Mouse (Mus musculus) urinary bladder, postnatal 10 days (tissue): ENCODE data around the gene Pdzph1.

Experiments
- DNase-seq: peaks from one replicate; pipeline ENCODE4 v3.0.0; 2022; ENCODE audit warnings: low spot score

Pdzph1 gene

GRCm38 (mm10) chr17:58991275-58991674 lies at the start of gene Pdzph1:
Pdzph1 (minus strand) TSS chr17:58991375.
- no peak for DNase-seq

- DNase-seq: no peak
Observed at GRCm38 (mm10) chr17:59039754-59040153, 48.6 kb upstream of the Pdzph1 start.

DNA sequence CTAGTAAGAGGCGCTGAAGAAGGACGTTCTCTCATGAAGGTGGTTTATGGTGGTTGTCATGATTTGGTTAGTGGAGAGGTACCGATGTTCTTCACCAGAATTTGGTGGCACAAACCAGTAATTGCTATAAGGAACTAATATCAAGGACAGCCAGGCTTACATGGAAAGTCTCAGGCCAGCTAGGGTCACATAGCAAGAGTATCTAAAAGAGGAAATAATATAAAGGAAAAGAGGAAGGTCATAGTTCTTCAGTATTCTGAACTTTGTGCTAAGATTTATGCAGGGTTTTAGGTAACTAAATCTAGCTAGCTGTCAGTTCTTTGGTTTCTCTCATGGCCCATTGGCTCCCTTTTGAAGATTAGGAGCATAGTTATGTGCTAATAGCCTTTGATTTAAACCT lies 42.3 kb upstream of the Pdzph1 start:
- DNase-seq: no peak

DNA sequence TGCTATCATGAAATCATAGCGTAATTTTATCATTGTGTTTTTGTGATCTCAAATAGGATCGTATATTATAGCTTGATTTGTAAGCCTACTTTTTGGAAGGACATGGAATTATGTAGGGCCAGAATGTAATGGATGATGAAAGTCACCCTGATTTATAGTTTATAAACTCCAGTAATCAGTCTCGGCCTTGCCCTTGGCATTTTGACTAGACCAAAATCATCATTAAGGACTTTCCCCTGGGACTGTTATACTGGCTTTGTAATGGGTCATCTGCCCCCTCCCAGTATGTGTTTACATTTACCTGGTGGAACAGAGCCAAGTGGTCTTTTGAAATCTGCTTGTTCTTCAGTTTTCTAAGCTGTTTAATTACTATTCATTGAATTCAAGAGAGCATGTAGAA lies 35.2 kb upstream of the Pdzph1 start:
- DNase-seq: no peak

DNA sequence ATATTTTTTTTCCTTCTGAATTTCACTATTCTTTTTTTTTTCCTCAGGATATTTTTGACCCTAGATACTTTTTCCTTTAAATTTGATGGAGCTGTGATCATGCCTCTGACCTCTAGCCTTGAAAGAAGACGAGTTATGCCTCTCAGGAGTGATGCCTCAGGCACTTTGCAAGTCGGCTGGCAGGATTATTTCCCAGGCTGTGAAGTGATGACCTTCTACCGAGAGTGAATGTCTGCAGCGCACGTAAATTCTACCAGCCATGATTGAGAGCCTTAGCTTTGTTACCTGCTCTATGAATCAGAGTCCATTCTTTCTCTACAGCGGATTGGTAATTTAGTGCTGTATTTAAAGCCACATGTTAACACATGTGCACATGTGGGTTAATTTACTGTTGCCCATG lies 33.3 kb upstream of the Pdzph1 start:
- DNase-seq: no peak

- DNase-seq: no peak
Observed at GRCm38 (mm10) chr17:59023971-59024370, 32.8 kb upstream of the Pdzph1 start.

DNA sequence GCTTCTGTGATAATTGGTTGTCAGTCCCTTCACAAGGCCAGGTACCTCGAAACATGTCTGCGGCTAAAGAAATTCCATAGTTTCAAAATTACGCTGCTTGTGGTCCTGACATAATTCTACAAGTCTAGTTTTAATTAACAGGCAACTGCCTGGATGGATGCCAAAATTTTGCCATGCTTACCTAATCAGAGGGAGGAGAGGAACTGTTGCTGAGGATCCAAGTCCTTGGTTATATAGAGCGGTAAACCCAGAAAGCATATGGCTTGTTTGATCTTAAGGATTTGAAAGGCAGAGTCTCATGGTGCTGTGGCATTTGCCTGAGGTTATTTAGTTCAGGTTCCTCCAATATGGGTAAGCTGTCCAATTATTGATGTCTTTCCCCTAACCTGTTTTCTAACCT lies 27.5 kb upstream of the Pdzph1 start:
- DNase-seq: no peak

DNA sequence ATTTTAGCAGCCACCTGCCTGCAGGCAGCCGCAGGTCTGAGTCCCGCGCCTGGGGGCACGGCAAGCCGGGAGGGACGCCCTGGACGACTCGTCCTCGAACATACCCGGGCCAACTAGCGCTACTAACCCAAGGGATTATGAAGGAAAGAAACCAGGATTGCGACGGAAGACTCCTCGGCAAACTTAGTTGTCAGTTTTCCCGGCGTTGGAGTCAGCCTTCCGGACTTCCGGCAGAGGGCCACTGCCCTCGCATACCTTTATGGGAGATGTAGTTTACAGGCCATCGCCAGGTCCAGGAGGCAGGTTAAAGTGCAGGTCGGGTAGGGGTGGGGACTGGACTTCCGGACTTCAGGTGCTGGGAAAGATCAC lies 21.9 kb upstream of the Pdzph1 start, which contains the start of gene Nudt12:
Gene Nudt12, minus strand, starts transcription at position 282 of the 369 bp plus-strand sequence.
- no peak for DNase-seq

DNA sequence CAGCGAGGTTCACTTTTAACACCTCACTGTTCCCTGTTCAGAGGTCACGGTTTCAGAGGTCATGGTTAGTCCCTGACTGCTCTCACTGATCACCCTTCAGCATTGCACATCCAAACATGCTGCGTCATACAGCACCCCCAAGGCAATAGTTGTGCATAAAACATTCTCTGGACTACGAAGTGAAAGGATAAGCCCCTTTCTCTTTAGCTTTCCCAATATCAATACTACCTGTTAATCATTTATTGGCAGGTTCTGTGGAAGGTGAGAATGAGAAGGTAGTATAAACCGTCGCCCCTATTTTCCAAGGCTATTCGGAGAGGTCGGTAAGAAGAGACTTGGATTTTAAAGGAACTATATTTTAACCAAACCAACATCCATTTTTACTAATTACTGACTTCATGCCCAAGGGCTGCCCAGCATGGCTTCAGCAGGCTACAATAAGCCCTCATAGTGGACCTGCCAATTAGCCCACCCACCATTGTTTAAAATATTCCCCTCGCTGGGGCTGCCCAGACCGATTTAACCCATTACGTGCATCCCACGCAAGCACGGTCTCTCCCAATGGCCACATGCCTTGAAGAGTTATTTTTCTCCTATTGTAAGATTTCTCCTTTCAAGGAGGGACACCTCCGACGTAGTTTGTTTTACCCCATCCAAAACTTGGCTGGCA lies 21.4 kb upstream of the Pdzph1 start:
- DNase-seq: no peak

DNA sequence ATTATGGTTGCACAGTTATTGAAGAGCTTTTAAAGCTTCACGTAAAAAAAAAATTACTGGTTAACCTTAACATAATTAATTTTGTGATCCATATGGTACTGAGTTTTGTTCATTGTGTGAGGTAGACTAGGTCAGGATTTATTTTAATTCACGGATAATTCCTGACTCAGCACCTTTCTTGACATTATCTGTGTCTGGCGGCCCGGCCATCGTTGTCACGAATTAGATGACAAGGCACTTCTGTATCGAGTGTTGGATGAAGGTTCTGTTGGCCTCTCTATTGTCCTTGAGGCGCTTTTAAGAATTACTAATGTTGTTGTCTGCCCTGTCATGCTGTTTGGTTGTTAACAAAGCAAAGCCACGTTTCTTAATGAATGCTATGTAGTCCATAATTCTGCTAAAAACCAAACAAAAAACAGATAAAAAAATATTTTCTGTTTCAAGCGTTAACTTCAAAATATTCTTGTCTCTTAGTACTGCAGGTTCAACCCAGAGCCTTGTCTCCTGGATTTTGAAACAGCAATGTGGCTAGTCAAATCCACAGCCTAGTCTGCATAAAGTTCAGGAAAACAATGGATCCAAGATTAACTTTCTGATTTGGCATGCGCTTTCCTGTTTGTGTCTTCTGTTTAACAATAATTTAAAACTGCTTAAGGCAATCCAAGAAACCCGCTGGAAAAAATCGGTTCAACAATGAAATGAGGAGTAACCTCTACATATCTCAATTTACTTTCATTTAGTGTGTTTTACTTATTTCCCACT lies 20.6 kb upstream of the Pdzph1 start:
- no peak for DNase-seq

- DNase-seq: no peak
Observed at GRCm38 (mm10) chr17:58973237-58973636, 17.9 kb downstream of the Pdzph1 start.

- DNase-seq: no peak
Observed at GRCm38 (mm10) chr17:58959905-58960304, 31.3 kb downstream of the Pdzph1 start.

DNA sequence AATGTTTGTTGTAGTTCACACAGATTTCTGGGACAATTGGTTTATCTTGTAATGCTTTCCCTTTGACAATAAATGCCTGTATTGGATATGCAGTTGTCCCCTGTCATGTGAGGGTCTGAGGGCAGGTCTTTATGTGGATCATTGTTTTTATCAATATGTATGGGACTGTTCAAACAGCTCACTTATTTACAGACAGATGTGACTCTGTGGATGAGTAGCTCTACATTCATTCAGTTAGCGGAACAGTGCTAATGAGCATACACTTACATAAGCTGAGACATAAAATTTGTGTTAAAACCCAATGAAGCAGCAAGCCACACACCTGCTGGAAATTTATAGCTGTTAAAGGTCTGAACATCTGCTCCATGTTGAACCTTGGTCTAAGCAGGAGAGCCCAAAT lies 34.1 kb downstream of the Pdzph1 start:
- DNase-seq: no peak

DNA sequence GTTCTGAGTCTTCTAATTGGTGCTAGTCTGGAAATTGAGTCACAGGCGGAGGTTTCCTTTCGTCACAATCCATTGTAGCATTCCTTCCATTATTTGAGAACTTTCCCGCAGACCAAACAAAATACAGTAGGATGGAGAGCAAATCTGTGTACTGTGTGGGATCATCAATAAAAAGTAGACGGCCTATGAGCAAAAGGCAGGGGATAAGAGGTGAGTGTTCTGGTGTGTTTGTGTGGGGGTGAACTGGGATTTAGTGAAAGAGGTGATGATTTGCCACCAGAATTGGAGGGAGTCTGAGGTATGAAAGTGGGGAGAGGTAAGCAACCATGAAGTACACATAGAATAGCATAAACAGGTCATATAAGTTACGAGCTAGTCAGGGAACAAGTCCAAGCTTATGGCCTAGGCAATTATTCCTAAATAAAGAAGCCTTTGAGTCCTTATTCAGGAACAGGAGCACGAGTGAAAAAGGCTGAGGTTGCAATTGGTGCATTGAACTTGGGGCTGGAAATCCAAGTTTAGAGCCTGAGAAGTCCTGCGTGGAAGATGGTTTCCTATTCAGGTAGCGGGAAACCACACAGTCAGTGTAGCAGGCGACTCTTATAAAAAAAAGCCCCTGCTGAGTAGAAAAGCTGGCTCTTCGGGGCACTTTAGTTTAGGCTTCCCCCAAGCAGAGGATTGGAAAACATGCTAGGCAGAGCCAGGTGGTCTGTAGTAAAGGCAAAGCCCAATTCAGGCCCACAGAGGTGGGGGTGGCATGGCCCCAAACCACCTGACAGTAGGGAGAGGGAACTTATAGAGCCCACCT lies 48.0 kb downstream of the Pdzph1 start:
- DNase-seq: no peak

DNA sequence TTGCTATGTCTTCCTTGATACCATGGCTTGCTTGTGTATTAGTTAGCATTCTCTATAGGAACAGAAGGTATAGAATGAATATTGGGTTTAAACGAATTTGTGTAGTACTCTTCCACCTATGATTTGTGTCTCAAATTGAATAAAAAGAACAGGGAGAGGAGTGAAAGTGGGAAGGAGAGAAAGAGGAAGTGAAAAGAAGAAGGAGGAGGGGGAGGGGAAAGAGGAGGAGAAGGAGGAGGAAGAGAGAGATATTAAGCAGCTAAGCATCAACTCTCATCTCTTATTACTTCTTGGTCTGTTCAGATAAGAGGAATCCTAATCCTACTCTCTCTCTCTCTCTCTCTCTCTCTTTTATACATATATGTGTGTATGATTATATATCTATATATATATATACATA lies 52.6 kb downstream of the Pdzph1 start:
- DNase-seq: no peak

GRCm38 (mm10) chr17:58937533-58937932 lies 53.6 kb downstream of the Pdzph1 start:
- DNase-seq: no peak

DNA sequence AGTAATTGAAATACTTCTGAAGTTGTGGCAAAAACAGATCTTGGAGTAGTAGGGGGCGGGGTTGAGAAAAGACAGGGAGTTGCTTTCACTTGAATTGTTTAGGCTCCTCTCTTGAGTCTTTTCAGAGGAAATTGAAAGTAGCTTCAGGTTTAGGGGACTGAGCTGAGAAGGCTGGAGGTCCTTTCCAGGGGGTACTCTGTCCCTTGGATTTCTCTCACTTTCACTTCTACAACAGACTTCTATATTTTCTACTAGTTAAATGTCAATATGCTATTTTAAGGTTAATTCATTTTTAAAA lies 58.2 kb downstream of the Pdzph1 start:
- no peak for DNase-seq

- no peak for DNase-seq
Observed at GRCm38 (mm10) chr17:58932279-58932982, 58.7 kb downstream of the Pdzph1 start.

DNA sequence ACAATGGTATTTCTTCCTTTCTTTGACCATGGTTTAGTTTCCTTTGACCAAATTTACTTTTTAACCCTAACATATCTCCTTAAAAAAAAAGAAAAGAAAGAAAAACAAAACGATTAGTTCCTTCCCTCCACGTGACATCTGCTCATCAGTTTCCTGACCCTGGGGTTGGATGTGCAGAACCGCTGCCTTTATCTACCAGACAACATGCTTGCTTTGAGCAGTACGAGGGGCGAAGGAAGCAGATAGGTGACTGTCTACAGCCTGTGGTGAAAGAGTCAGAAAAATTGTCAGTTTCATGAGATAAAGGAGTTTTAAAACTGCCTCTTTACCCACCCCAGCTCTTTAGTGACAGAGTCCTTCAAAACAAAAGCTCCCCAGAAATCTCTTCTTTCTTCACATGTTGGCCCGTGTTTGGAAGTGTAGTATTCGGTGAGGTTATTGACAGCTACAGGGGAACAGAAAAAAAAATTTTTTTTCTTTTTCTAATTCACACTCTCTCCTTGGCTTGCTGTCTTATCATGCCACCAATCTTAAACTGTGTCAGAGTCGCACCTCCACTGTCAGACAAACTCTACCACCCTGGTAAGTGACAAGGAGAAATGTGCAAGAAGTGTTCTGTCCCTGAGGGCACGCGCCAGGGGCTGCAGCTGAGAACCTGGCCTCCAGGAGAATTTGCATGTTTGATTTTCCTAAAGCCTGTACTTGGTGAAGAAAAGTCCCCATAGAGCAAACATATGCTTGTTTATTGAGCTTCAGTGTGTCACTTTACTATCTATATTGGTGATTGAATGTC lies 66.2 kb downstream of the Pdzph1 start:
- DNase-seq: no peak

- DNase-seq: no peak
Observed at GRCm38 (mm10) chr17:58923901-58924476, 67.2 kb downstream of the Pdzph1 start.

GRCm38 (mm10) chr17:58923316-58923866 lies 67.8 kb downstream of the Pdzph1 start:
- no peak for DNase-seq
